Mouse (Mus musculus) lung, embryonic 16.5 days (tissue): Measurements from ENCODE around the gene Hcrt. TPM values are rescaled to one million over a fixed set of nuclear protein-coding genes. Genes with fewer than 3 reads are reported as not detected.

Experiments
- ATAC-seq: fragments of 200-750 bp; cut with Nextera tagmentation; 2 replicates; pipeline ENCODE4 v1.8.0; 2017; ENCODE audit warnings: low read depth, mild to moderate bottlenecking, moderate library complexity
- H3K27ac ChIP-seq: fragments of 300-500 bp; sonication (generic); 2 replicates; pipeline ENCODE4 v1.5.1; 2014; ENCODE audit warnings: mild to moderate bottlenecking, control low read depth, low read length
- H3K27me3 ChIP-seq: fragments of 300-500 bp; sonication (generic); 2 replicates; pipeline ENCODE4 v1.6.1; 2014; ENCODE audit warnings: low read depth, low read length, mixed read lengths; ENCODE audit not compliant: control insufficient read depth, insufficient read depth
- H3K36me3 ChIP-seq: fragments of 300-500 bp; sonication (generic); 2 replicates; pipeline ENCODE4 v1.6.1; 2014; ENCODE audit warnings: low read length; ENCODE audit not compliant: control insufficient read depth, insufficient read depth
- H3K4me1 ChIP-seq: fragments of 300-500 bp; sonication (generic); replicated peaks from 2 replicates; pipeline ENCODE4 v1.6.1; 2014; ENCODE audit warnings: low read length, mixed read lengths; ENCODE audit not compliant: control insufficient read depth, insufficient read depth
- H3K4me2 ChIP-seq: fragments of 300-500 bp; sonication (generic); 2 replicates; pipeline ENCODE4 v1.6.1; 2014; ENCODE audit warnings: low read depth, low read length, control low read depth
- H3K4me3 ChIP-seq: fragments of 300-500 bp; sonication (generic); 2 replicates; pipeline ENCODE4 v1.5.1; 2014; ENCODE audit warnings: mild to moderate bottlenecking, low read length, control low read depth
- H3K9ac ChIP-seq: fragments of 300-500 bp; sonication (generic); 2 replicates; pipeline ENCODE4 v1.6.1; 2014; ENCODE audit warnings: low read length, control low read depth
- H3K9me3 ChIP-seq: fragments of 300-500 bp; sonication (generic); 2 replicates; pipeline ENCODE4 v1.6.1; 2016; ENCODE audit warnings: low read length; ENCODE audit not compliant: control insufficient read depth
- WGBS: fragments of 180-500 bp; shearing (Covaris S2); extraction: QIAGEN DNeasy Blood & Tissue Kit; methylation state at CpG from one replicate; pipeline ENCODE4 v1.1.7; 2014; 5-methylcytosine and 5-hydroxymethylcytosine counted together
- polyA plus RNA-seq: library from polyadenylated mRNA; unstranded; fragments of >200 nt; fragmentation: Nextera tagmentation; extraction: Ambion mirVana; gene quantifications from 2 replicates; pipeline ENCODE4 v1.2.1, GENCODE M21; 2015

The Hcrt gene
- polyA plus RNA-seq, 1 experiment from 2014 or later: not detected

GRCm38 (mm10) chr11:100713735-100714533 lies 48.8 kb downstream of the Hcrt start, which contains the start of gene Hspb9:
Hspb9 (plus strand) TSS chr11:100713850.
- ATAC-seq: peak; percentile 43
- peak within 1 kb of the TSS; percentile 85 for H3K27ac ChIP-seq
- 8% methylated on average over 38 of the region's 38 CpGs for WGBS

GRCm38 (mm10) chr11:100713174-100713573 lies 49.6 kb downstream of the Hcrt start:
- 64% methylated on average over 4 of the region's 4 CpGs for WGBS
- Histone ChIP-seq H3K9me3 (no peaks in the 10 kb centered on the region), H3K9ac (peak overlapping the region; percentile 59), H3K27ac (peak overlapping the region; percentile 85), H3K4me2 (peak overlapping the region; percentile 68), H3K36me3 (peaks cover 16% of the 10 kb centered on the region), H3K4me1 (peaks cover 26% of the 10 kb centered on the region), H3K4me3 (no peak overlapping the region; the same call in 1 of the 2 replicates), H3K27me3 (no peaks in the 10 kb centered on the region)
- ATAC-seq: no peak

More at GRCm38 (mm10) chr11:100713735-100714533, 48.8 kb downstream of the Hcrt start, which contains the start of gene Hspb9:
- Histone ChIP-seq H3K4me3 (peak within 1 kb of the TSS; percentile 41), H3K4me2 (peak within 1 kb of the TSS; percentile 68), H3K27me3 (no peaks in the 10 kb centered on the region), H3K9ac (peak within 1 kb of the TSS; percentile 59), H3K4me1 (peaks cover 26% of the 10 kb centered on the region), H3K36me3 (peaks cover 18% of the 10 kb centered on the region), H3K9me3 (no peaks in the 10 kb centered on the region)

- Histone ChIP-seq H3K36me3 (peaks cover 22% of the 10 kb centered on the region), H3K9me3 (no peaks in the 10 kb centered on the region), H3K4me3 (peak within 1 kb of the TSS; percentile 98), H3K4me1 (peaks cover 26% of the 10 kb centered on the region), H3K9ac (peak within 1 kb of the TSS; percentile 97), H3K27me3 (no peaks in the 10 kb centered on the region), H3K27ac (peak within 1 kb of the TSS; percentile 85), H3K4me2 (peak within 1 kb of the TSS; percentile 82)
- WGBS: under 1% methylated on average over 44 of the region's 48 CpGs
- ATAC-seq: peak; percentile 91
Observed at GRCm38 (mm10) chr11:100711783-100712615, 50.7 kb downstream of the Hcrt start, which contains the start of gene Kat2a. Kat2a (minus strand) TSS chr11:100712465.

Other genes starting within 250 kb of the Hcrt start
- gene Acly, start 234.9 kb downstream of the Hcrt start, polyA plus RNA-seq: 150 and 155 TPM in 2 replicates
- 4.0 and 4.5 TPM in 2 replicates for gene Ttc25, start 217.3 kb downstream of the Hcrt start, polyA plus RNA-seq
- 35.2 and 35.5 TPM in 2 replicates for gene Cnp, start 188.0 kb downstream of the Hcrt start, polyA plus RNA-seq
- 58.3 and 58.6 TPM in 2 replicates for gene Nkiras2, start 143.7 kb downstream of the Hcrt start, polyA plus RNA-seq
- gene Dnajc7, start 142.8 kb downstream of the Hcrt start, polyA plus RNA-seq: 212 and 230 TPM in 2 replicates
- 0.26 TPM in 1 of 2 replicates, not detected in the other for gene Zfp385c, start 70.5 kb downstream of the Hcrt start, polyA plus RNA-seq
- gene Dhx58, start 58.7 kb downstream of the Hcrt start, polyA plus RNA-seq: 2.9 and 3.5 TPM in 2 replicates
- gene Kat2a, start 50.5 kb downstream of the Hcrt start, polyA plus RNA-seq: 39.4 and 44.1 TPM in 2 replicates
- gene Hspb9, start 49.1 kb downstream of the Hcrt start, polyA plus RNA-seq: not detected in 2 replicates
- 34.3 and 39.8 TPM in 2 replicates for gene Rab5c, start 24.7 kb downstream of the Hcrt start, polyA plus RNA-seq
- gene Kcnh4, start 3.0 kb downstream of the Hcrt start, polyA plus RNA-seq: not detected in 2 replicates
- gene Ghdc, start 8.0 kb upstream of the Hcrt start, polyA plus RNA-seq: 6.2 and 6.8 TPM in 2 replicates
- 27.2 and 28.4 TPM in 2 replicates for gene Stat5b, start 87.8 kb upstream of the Hcrt start, polyA plus RNA-seq
- 11.0 and 11.3 TPM in 2 replicates for gene Stat5a, start 96.4 kb upstream of the Hcrt start, polyA plus RNA-seq
- 58.5 and 63.7 TPM in 2 replicates for gene Stat3, start 176.6 kb upstream of the Hcrt start, polyA plus RNA-seq
- 461 and 464 TPM in 2 replicates for gene Cavin1, start 208.0 kb upstream of the Hcrt start, polyA plus RNA-seq
- 36.7 and 36.9 TPM in 2 replicates for gene Atp6v0a1, start 246.5 kb upstream of the Hcrt start, polyA plus RNA-seq